Mouse (Mus musculus): ENCODE measurements at regions not wholly inside any gene's neighbourhood (a gene's known extent, or its start where the extent isn't known, plus 50 kb on each side); places are given as distances from the start of the nearest gene placed in this dataset.

GRCm38 (mm10) chr11:8727007-8727406 lies 62.7 kb upstream of the Tns3 start:
- Histone ChIP-seq H3K9me3 (replicated peaks) (no peaks in the 10 kb centered on the region), H3K36me3 (no peaks in the 10 kb centered on the region), H3K27ac (no peak overlapping the region), H3K4me3 (replicated peaks) (no peak overlapping the region), H3K9ac (no peak overlapping the region), H3K4me1 (replicated peaks) (peaks cover 10% of the 10 kb centered on the region), H3K4me2 (no peak overlapping the region), H3K27me3 (no peaks in the 10 kb centered on the region)
- DNase-seq (no peak), ATAC-seq (ENCODE audit: low read depth) (no peak)
- 64% methylated on average over 5 of the region's 5 CpGs for WGBS (ENCODE audit: insufficient replicate concordance)

DNA sequence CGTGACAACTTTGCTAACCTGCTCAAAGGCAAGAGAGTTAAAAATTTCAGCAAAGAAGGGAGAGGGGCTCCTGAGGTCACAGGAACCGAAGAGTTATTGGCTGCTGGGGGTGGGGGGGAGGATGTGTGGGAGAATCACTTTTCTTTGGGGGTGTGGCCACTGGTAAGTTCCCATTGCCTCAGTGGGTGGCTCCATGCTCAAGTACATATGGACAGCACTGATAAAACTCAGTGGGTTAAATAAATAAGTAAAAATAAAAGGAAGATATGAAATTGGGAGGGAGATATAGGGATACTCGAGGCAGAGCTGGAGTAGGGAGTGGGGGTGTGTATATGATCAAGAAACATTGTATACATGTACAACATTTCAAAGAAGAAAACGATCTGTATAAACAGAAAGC lies 61.2 kb upstream of the Tns3 start:
- Histone ChIP-seq H3K36me3 (no peaks in the 10 kb centered on the region), H3K27me3 (no peaks in the 10 kb centered on the region), H3K27ac (no peak overlapping the region), H3K4me2 (no peak overlapping the region), H3K4me3 (replicated peaks) (no peak overlapping the region), H3K9me3 (replicated peaks) (no peaks in the 10 kb centered on the region), H3K9ac (no peak overlapping the region), H3K4me1 (replicated peaks) (peaks cover 10% of the 10 kb centered on the region)
- peak; percentile 68 for ATAC-seq (ENCODE audit: low read depth)
- WGBS (ENCODE audit: insufficient replicate concordance), result 32% methylated on average over 4 of the region's 4 CpGs
- no peak for DNase-seq

DNA sequence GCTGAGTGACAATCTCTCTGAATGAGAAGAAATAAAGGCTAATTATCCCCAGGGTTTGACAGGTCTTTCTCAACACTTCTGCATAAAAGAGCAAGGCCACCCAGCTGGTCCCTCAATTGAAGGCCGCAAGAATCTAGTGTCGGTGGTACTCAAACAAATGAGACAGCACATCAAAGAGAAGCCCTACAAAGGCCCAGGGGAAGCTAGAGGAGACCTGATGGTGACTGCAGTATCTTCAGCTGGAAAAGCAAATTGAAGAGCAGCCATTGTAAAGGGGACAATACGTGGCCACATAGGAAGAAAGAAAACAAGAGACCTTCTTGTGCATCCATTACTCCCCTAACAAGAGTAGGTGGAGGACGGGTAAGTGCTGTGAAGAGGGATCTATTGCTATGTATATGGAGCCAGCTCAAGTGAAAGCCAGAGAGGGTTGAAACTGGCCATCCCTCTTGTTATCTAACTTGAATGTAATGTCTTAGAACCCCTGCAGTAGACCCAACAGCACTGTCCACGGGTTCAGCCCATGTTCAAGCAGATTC lies 58.8 kb upstream of the Tns3 start:
- no peak for DNase-seq
- ATAC-seq (ENCODE audit: low read depth), result no peak
- Histone ChIP-seq H3K27ac (no peak overlapping the region), H3K36me3 (no peaks in the 10 kb centered on the region), H3K9ac (no peak overlapping the region), H3K4me1 (replicated peaks) (peaks cover 10% of the 10 kb centered on the region), H3K9me3 (replicated peaks) (no peaks in the 10 kb centered on the region), H3K27me3 (no peaks in the 10 kb centered on the region), H3K4me2 (no peak overlapping the region), H3K4me3 (replicated peaks) (no peak overlapping the region)
- 48% methylated on average over 5 of the region's 5 CpGs for WGBS (ENCODE audit: insufficient replicate concordance)

DNA sequence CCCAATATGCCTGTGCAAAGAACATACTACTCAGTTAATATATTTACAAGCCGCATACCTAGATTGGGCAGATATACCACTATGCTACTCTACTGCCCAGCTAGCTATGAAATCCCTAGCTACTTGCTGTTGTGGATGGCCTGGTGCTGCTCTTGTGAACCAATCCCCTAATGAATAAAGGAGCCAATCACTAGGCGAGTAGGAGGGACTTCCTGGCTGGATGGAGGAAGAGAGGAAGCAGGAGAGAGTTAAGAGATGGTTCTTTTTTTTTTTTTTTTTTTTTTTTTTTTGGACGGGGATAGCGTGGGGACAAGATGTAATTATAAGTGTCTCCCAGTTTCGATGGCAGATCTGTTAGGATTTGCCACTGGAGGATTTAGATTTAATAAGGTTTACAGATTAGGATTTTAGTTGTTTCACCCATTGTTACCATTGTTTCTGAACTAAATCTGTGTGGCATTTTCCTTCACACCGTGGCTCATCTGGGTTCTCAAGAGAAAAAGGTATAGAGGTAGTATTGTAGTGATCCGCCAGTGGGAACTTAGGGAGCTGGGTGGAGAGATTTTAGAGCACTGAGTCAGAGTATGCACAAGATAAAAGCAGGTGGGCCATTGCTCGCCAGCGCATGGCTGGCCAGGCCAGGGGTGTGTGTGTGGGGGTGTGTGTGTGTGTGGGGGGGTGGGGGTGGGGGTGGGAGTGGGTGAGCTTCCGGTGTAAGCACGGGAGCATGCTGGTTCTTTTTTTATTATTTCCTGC lies 55.1 kb upstream of the Tns3 start:
- 75% methylated on average over 11 of the region's 11 CpGs for WGBS (ENCODE audit: insufficient replicate concordance)
- Histone ChIP-seq H3K27me3 (no peaks in the 10 kb centered on the region), H3K4me3 (replicated peaks) (no peak overlapping the region), H3K36me3 (no peaks in the 10 kb centered on the region), H3K27ac (no peak overlapping the region), H3K9ac (no peak overlapping the region), H3K4me2 (no peak overlapping the region), H3K9me3 (replicated peaks) (no peaks in the 10 kb centered on the region), H3K4me1 (replicated peaks) (no peaks in the 10 kb centered on the region)
- DNase-seq (no peak), ATAC-seq (ENCODE audit: low read depth) (no peak)

DNA sequence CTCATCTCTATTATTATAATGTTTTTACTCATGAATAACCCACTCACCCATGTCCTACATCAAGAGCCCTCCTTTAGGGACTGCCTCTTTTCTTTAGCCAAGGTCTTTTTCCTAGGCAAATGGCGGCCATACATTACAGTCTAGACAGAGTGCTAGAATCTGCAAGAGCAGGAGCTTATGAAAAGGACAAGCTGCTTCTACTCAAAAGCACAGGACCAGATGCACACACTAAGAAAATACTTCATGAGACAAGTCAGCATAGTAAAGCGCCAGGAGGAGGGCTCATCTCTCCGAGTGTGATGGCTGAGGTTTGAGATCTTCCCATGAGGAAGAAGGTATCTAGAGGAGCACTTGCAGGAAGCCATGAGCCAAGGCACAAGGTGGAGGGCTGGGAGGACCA lies 53.4 kb upstream of the Tns3 start:
- WGBS (ENCODE audit: insufficient replicate concordance), result 67% methylated on average over 3 of the region's 3 CpGs
- no peak for ATAC-seq (ENCODE audit: low read depth)

GRCm38 (mm10) chr11:8716858-8717257 lies 52.5 kb upstream of the Tns3 start:
- H3K27me3 ChIP-seq, result no peaks in the 10 kb centered on the region
- no peak overlapping the region for H3K4me3 ChIP-seq (replicated peaks)
- WGBS (ENCODE audit: insufficient replicate concordance), result 40% methylated on average over 5 of the region's 5 CpGs
- H3K9me3 ChIP-seq (replicated peaks), result no peaks in the 10 kb centered on the region
- no peaks in the 10 kb centered on the region for H3K36me3 ChIP-seq
- H3K27ac ChIP-seq, result no peak overlapping the region
- no peak overlapping the region for H3K9ac ChIP-seq
- no peaks in the 10 kb centered on the region for H3K4me1 ChIP-seq (replicated peaks)
- DNase-seq, result no peak
- no peak for ATAC-seq (ENCODE audit: low read depth)
- H3K4me2 ChIP-seq, result no peak overlapping the region

More for the DNA sequence above, 53.4 kb upstream of the Tns3 start:
- Histone ChIP-seq H3K4me1 (replicated peaks) (no peaks in the 10 kb centered on the region), H3K27ac (no peak overlapping the region), H3K9ac (no peak overlapping the region), H3K36me3 (no peaks in the 10 kb centered on the region), H3K4me3 (replicated peaks) (no peak overlapping the region), H3K9me3 (replicated peaks) (no peaks in the 10 kb centered on the region), H3K4me2 (no peak overlapping the region), H3K27me3 (no peaks in the 10 kb centered on the region)
- no peak for DNase-seq

- no peak overlapping the region for H3K9ac ChIP-seq
- ATAC-seq (ENCODE audit: low read depth) (no peak), DNase-seq (no peak)
Observed at GRCm38 (mm10) chr11:8715775-8716174, 51.4 kb upstream of the Tns3 start.

More at GRCm38 (mm10) chr11:8715775-8716174, 51.4 kb upstream of the Tns3 start:
- Histone ChIP-seq H3K27me3 (no peaks in the 10 kb centered on the region), H3K36me3 (no peaks in the 10 kb centered on the region), H3K4me3 (replicated peaks) (no peak overlapping the region), H3K9me3 (replicated peaks) (no peaks in the 10 kb centered on the region), H3K4me2 (no peak overlapping the region), H3K4me1 (replicated peaks) (no peaks in the 10 kb centered on the region), H3K27ac (no peak overlapping the region)
- WGBS (ENCODE audit: insufficient replicate concordance), result 60% methylated on average over 2 of the region's 2 CpGs

Measured in liver, embryonic 13.5 days (tissue).